Mouse (Mus musculus): ENCODE data around the gene Ski.
"Not testable (repeated sequence)": the region's sequence is repeated elsewhere in the genome, so short reads cannot be mapped to it uniquely, and the experiment has no call there.

Ski gene

DNA sequence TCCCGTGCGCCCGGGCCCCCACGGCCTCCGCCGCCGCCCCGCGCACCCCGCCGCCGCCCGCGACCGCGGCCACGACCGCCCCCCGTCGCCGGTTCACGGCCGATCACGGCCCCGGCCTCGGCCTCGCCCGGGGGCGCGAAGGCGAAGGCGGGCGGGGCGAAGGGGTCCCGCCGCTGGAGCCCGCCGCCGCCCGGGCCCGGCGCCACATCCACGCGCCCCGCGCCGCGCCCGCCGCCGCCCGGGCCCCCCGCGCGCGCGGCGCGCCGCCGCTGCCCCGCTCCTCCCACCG is at the start of gene Ski:
Gene Ski, minus strand, starts transcription at position 41 of the 289 bp plus-strand sequence.
- DNase-seq, result no peak

DNA sequence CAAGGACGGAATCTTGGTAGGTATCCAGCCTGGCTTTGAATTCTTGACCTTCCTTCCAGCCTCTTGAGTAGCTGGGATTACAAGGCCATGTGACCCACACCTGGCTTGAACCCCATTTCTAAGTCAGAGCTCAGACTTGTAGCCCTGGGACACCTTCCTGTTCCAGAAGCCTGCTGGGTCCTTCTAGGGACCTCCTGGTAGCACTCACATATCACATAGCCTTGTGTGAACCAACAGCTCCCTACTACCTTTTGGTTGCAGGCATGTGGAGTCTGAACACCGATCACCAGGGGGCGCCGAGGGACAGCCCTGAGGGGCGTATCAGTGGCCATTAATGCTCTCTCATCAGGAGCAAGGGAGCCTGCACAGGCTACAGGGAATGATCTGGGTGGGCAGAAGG is 46.0 kb upstream of the Ski start:
- peak; percentile 75 for DNase-seq

DNA sequence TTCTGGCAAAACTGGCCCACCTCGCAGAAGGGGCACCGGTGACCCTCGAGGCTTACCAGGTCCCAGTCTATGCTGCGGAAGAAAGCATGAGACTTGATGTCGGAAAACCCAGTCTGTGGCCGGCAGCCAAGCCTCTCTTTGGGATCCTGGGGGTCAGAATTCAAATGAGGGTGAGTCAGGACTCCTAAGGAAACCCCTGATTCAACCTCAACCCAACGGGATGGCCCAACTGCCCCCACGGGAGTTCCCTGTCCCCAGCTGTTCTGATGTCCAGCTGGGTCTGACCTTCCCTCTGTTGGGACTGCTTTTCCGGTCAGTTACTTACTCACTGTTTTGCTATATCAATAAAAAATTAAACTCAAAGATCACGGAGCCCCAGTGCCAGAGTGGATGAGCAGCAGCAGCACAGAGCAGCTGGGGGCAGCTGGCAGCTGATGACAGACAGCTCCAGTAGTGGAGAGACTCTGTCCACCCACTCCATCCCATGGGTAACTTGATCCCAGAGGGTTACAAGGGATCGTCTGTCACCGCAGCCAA is 45.3 kb upstream of the Ski start:
- peak; percentile 37 for DNase-seq

DNA sequence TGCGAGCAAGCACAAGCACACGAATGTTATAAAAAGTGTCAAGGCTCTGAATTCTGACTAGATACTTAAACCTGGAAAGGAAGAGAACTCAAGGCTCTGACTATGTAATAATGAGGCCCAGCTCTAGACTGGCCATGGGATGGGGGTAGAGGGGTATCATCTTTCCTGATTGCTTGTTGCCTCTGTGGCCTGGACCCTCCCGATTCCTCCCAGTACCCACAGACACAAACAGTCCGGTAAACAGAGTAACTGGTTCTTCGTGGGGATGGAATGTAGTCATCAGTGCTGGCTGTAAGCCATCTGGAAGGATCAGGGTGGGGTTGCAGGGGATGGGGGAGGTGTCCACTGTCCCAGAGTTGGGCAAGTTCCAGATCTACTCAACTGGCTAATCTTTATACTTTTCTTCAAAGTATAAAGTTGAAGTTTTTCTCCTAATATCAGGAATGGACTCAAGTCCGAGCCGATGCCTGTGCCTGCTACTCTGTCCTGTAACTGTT is 44.7 kb upstream of the Ski start:
- peak; percentile 32 for DNase-seq

DNA sequence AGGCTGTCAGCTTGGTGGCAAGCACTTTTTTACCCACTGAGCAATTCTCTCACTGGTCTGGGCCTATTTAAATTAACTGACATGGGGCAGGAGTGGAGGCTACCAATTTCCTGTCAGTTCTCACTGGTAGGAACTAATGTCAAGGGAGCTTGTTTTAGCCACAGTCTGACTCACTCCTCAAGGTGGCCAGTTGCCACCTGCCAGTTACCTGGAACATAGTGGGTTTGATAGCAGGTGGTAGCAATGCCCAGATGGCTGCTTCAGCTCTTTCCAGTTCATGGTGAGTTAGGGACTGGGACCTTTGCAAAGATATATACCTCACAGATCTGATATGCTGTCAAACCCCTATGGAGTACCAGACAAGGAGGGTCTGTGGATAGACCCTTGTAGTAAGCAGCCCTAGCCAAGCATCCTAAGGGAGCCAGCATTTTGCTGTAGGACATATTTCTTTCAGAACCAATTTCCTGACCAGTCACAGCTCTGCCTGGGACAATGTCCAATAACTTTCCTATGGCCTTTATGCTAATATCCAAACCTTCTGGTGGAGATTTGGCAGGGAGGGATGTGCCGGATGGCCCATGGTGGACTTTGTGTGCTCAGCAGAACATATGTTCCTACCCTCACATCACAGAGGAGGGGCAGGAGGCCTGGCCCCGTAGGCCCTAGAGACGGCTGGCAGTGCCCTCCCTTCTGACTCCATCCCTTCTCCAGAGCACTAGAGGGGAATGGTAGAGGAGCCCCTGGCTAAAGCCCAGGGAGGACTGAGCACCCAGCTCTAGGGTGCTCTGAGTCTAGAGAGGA is 42.3 kb upstream of the Ski start:
- no peak for DNase-seq

DNA sequence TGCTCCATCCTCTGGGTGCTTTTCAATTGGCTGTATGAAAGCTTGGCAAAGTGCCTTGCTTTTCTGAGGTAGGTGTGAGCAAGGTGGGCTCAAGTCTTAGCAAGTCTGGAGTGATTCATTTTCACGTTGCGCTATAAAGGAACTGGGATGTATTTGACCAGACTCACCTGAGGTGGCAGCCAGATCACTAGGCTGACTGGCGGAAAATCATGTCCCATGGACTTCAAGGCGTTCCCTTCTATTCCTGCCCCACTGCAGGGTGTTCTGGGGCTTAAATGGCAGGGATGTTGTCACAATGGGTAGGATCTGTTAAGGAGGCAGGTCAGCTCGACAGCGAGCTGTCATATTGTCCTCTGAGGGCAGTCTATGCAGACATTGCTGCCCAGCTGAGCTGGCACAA is 29.9 kb upstream of the Ski start:
- no peak for DNase-seq

DNA sequence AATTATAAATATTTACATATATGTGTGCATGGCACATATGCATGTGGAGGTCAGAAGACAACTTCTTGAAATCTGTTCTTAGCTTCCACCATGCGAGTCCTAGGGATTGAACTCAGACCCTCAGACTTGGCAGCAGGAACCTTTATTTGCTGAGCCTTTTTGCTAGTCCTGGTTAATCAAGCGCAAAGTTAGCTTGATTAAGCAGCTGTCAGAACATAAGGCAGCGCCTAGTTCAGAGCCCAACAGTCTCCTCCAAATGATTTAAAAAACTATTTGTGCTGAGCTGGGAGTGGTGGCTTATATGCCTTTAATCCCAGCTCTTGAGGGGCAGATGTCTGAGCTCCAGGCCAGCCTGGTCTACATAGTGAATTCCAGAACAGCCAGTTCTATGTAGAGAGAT is 28.8 kb upstream of the Ski start:
- DNase-seq, result no peak

DNA sequence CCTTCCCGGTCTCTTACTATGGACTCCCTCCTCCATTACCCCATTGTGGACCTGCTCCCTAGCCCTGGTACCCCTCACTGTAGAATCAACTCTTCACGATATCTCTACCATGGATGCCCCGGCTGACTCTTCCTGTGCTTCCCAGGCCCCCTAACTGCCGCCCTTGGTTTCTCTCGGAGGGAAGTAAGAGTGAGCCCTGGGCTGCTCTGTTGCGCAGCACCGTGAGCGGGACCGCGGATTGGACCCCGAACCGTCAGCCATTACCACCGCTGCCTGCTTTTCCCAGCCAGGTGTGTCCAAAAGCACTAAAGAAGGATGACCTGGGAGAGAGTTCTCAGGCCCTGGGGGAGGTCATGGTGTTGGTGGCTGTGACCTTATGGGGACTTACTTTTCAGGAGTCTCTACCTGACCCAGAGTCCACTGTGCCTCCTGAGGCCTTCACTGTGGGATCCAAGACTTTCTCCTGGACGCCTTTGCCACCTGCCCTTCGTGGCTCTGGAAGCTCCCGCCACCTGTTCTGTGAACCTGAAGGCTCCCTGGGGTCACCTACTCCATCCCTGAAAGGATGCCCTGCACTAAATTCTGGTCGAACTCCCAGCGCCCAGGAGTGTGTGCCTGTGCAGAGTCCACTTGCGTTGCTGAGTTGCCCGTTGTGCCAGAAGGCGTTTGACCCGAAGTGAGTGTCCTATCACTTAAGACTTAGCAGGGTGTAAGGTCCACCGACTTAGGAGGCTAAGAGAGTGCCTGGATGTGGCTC is 28.1 kb upstream of the Ski start:
- DNase-seq, result peak; percentile 88

DNA sequence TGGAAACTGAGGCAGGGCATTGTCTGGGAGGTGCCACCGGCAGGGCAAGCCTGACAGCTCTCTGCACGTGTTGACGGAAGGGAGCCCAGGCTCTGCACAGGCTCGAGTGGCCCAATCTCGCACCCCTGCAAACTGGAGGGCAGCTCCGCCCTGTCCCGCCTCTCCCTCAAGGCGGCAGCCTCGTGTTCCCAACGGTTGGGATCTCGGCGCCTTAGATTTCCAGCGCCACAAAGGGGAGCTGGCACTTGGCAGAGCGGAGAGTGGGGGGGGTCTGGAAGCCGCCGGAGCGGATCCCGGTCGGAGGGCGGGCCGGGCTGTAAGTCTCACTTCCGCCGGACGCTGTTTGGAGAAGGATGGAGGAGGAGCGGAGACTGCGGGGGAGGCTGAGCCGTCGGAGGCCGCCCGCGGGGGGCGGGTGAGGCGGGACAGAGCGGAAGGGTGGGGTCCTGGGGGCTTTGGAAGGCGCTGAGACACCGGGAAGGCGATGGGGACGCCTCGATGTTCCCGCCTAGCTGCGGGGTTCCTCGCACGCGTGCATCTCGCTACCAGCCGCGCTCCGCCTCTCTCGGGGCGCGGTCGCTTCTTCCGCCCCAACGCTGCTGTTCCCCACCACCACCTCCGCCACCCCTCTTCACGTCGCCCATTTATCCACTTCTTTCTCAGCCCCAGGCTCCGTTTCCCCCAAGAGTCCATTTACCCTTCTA is 27.4 kb upstream of the Ski start, which contains the start of gene Faap20:
Gene Faap20, plus strand, starts transcription at position 155 of the 704 bp plus-strand sequence.
- DNase-seq, result peak; percentile 88

DNA sequence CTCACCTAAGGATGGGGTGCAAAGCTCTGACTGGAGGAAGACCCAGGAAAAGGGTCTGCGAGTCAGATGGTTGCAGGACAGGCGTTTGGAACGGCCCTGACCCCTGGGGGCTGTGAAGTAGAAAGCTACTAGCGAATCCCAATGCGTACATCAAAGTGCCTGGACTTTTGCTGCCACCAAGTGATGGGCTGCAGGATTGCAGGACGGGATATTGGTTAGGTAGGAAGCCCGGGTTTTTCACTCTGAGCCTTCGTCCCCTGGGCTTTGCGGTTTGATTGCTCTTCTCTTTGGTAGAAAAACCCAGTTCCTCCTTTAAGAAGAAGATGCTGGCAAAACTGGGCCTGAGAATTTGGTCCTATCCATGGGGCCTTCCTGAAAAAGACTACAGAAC is 26.9 kb upstream of the Ski start:
- DNase-seq, result peak; percentile 97

DNA sequence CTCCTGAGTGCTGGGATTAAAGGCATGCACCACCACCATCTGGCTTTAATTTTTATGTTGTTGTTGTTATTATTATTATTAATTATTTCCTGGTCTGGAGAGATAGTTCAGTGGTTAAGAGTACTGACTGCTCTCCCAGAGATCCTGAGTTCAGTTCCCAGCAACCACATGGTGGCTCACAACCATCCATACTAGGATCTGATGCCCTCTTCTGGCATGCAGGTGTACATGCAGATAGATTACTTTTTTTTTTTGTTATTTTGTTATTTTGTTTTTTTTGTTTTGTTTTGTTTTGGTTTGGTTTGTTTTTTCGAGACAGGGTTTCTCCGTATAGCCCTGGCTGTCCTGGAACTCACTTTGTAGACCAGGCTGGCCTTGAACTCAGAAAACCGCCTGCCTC is 25.7 kb upstream of the Ski start:
- not testable (repeated sequence) for DNase-seq

DNA sequence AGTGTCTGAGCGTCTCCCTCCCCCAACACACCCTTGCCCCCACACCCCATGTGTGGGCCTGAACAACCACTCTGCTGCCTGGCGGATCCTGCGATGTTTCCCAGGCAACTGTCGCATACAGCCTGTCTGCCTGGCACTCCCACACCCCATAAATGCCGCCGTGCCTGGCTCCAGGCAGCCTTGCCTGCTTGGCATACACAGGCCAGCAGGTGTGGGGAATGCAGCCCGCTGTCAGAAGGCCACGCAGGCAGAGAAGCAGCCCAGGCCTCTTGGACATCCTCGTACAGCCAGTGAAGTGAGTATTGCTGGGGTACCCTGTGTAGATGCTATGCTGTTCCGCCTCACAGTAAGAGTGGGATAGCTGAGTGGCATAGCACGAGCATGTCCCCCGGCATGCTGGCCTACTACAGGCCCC is 24.3 kb upstream of the Ski start:
- DNase-seq, result no peak

DNA sequence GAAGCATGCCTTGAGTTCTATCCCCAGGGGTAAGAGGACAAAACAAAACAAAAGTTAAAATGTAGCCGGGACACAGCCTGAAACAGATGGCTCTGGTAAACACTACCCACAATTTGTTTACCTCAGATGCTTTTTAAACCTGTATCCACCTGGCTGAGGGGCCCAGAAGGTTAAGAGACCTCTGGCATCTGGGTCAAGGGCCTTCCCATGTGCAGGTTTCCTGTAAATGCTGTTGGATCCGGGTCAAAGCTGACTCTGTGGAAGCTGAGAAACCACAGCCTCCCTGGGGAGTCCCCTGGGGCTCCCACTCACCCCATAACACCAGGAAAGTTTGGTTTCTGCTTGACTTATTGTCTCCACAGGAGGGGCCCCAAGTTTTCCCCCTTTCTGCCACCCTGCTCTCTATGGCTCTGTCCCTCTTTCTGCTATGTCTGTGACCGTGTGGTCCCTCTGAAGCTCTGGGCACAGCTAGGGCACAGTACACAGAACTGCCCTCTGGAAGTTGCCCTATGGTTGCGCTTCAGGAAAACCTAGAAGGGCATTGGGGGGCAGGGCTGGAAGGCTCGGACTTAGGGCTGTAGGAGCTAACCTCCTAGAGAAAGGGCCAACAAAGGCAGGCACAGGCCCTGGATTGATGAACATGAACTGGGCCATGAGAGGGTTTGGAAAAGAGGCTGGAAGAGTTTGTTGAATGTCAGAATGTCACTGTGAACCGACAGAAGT is 23.5 kb upstream of the Ski start:
- DNase-seq, result peak; percentile 82

DNA sequence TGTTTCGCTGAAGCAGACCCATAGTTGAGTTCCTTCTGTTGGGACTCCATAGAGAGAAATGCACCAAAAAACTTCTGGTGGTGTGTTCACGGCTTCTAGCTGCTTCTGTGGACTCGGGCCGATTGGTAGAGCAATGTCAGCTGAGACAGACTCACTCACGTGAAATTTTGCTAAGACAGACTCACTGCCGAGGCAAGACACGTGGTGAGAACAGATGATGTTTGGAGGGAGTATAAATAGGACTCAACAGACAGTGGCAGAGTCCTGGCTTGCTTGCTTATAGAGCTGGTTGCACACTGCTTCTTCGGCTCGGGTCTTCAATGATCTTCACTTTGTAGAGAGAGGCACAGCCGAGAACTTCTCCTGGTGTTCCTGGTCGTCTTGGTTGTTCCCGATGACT is 20.8 kb upstream of the Ski start:
- no peak for DNase-seq

DNA sequence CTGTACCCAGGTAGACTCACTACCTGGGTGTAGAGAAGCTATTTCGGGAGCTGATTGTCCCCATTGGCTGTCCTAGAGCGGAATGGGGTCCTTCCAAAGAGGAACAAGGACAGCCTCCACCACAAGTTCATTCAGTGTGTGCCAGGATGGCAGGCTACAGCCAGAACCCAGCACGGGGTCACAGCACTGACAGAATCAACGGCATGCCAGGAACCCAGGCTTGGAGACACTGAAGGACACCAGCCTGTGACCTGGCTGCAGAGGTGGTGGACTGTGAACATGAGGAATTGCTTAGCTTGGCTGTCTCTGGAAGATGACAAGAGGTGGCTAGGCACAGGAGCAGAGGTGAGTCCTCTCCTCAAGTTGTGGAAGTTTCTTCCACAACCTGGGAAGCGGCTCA is 19.9 kb upstream of the Ski start:
- DNase-seq, result peak; percentile 48

DNA sequence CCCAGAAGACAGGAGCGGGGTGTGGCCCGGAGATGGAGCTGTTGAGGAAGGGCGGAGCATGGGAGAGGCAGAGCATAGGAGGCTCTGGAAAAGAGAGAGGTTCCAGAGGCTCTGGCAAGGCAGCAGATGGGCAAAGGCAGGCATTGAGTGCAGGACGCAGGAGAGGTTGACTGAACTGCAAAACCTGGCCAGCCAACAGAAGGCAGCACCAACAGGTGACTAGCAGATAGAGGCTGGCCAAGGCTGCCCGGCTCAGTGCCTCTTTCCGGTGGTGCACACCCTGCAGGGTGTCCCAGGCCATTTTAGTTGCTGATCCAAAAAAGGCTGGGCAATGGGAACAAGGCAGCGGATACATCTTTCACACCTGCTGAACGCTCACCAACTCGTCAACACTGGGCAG is 19.4 kb upstream of the Ski start:
- no peak for DNase-seq

DNA sequence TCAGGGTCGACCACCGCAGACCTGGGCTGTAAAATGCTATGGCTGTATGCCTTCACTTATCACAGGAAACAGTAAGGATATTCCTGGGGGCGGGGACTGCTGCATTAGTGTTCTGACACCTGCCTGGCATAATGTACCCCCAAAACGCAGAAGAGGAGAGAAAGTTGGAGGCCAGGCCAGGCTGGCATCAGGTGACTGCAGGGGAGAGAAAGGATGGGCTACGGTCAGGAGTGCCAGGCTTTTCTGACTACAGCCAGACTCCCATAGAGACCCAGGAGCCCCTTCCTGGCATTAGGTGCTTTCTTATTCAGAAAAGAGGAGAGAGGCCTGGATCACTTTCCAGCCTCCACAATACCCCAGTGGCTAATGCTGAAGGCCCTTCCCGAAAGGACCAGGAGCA is 17.1 kb upstream of the Ski start:
- DNase-seq, result no peak

DNA sequence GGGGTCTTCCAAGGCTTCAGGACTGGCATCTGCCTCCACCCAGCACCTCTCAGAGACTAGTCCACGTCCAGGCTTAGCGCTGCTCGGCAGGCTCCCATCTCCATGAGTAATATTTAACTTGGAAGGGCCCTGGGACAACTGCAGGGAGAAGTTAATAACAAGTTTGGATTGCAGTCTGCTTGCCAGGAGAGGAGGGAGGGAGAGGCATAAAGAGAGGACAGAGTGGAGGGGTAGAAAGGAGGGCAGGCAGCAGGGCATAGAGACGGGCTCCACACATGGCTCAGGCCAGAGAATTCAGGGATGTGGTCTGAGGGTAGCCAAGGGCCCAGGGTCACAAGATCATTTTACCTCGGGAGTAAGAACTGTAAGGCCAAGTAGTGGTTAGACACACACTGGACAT is 15.9 kb upstream of the Ski start:
- peak; percentile 94 for DNase-seq

DNA sequence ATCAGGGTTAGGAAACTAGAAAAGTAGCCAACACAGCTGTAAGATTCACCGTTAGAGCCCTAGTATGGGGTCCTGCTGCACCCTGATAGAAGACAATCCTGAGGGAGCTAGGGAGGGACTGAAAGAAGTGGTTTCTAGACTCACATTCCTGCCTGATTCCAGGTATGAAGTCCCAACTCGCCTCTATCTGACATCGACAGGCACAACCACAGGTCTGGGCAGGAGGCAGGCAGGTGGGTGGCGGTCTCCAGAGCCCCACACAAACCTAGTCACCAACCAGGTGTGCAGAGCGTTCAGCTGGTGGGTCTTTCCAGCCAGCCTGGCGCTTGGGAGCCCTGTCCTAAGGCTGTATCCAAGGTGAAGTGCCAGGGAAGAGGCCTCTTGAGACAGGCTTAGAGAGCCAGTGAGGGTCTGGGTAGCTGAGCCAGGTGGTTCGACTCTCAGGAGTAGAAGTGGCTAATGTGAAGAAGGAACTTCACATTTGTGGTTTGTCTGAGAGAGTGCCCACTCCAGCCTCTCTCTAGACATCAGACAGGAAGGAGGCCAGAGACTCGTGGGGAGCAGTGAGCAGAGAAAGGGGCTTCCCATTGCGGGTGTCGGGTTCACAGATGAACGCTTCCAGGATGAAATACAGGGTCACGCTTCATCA is 14.5 kb upstream of the Ski start:
- DNase-seq, result no peak

DNA sequence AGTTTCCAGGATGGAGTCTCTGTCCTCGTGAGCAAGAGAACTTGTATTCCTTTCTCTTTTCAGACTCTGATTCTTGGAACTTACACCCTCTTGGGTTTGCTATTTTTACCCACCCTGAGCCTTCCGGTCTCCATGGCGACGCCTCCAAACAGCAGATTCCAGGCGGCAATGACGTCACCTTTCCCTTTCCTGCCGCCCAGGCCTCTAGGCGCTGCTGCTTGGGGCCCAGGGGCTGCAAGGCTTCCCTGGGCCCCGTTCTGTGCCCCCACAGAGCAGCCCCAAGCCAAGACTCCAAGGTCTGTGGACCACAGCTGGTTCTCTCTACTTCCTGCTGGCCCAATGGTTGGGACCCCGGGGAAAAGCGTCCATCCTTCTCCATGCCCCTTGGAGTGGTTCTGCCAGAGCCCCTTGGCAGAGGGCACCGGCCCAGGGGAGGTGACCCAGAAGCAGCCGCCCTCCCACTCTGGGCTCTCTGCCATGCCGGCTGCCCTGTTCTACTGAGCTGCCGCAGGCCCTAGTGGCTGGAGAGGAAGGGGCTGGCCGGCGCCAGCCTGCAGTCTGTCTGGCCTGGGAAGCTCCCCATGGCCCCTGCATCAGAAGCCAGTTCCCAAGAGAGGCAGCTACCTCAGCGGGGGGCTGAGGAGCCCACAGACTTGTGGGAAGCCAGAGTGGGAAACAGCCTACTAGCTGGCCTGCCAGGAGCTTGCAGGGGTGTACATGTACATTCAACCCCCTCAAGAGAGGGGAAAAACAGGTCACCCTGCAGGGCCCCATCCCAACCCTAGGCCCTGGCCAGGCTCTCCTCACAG is 13.1 kb upstream of the Ski start:
- DNase-seq, result peak; percentile 95

Data from kidney, adult 9 months (tissue).